Mouse (Mus musculus) kidney, adult 2 months (tissue): ENCODE measurements at regions not wholly inside any gene's neighbourhood (a gene's known extent, or its start where the extent isn't known, plus 50 kb on each side); places are given as distances from the start of the nearest gene placed in this dataset.

Experiments
- DNase-seq: peaks from one replicate; pipeline ENCODE4 v3.0.0; 2021
- H3K27ac ChIP-seq: fragments of 200-500 bp; 2 replicates; pipeline ENCODE4 v1.5.1; 2012; ENCODE audit warnings: low read depth, low read length, control low read depth, inconsistent platforms; ENCODE audit not compliant: insufficient read depth
- H3K27me3 ChIP-seq: fragments of 200-500 bp; replicated peaks from 2 replicates; pipeline ENCODE4 v1.6.1; 2012; ENCODE audit warnings: mild to moderate bottlenecking, moderate library complexity, low read length, inconsistent platforms; ENCODE audit not compliant: control insufficient read depth, insufficient read depth
- H3K36me3 ChIP-seq: fragments of 200-500 bp; 2 replicates; pipeline ENCODE4 v1.6.1; 2012; ENCODE audit warnings: mild to moderate bottlenecking, moderate library complexity, low read length, inconsistent platforms; ENCODE audit not compliant: control insufficient read depth, insufficient read depth
- H3K4me1 ChIP-seq: fragments of 200-500 bp; 2 replicates; pipeline ENCODE4 v1.6.1; 2011; ENCODE audit warnings: low read length; ENCODE audit not compliant: control insufficient read depth, insufficient read depth
- H3K4me3 ChIP-seq: fragments of 200-500 bp; 2 replicates; pipeline ENCODE4 v1.5.1; 2011; ENCODE audit warnings: mild to moderate bottlenecking, low read depth, low read length, control low read depth; ENCODE audit not compliant: insufficient read depth
- CTCF ChIP-seq: fragments of 200-500 bp; conservative IDR thresholded peaks from 2 replicates; pipeline ENCODE4 v1.5.1; 2011; ENCODE audit warnings: low read depth, mild to moderate bottlenecking, control low read depth, low read length, moderate library complexity, mixed read lengths; ENCODE audit not compliant: insufficient read depth, insufficient read length
- POLR2A ChIP-seq: fragments of 200-500 bp; IDR thresholded peaks from one replicate; pipeline ENCODE4 v1.6.1; 2011; ENCODE audit warnings: low read depth, low read length, control low read depth
- WGBS: fragments of 180-500 bp; shearing (Covaris S2); methylation state at CpG from one replicate; pipeline ENCODE4 v1.1.7; 2018; 5-methylcytosine and 5-hydroxymethylcytosine counted together

DNA sequence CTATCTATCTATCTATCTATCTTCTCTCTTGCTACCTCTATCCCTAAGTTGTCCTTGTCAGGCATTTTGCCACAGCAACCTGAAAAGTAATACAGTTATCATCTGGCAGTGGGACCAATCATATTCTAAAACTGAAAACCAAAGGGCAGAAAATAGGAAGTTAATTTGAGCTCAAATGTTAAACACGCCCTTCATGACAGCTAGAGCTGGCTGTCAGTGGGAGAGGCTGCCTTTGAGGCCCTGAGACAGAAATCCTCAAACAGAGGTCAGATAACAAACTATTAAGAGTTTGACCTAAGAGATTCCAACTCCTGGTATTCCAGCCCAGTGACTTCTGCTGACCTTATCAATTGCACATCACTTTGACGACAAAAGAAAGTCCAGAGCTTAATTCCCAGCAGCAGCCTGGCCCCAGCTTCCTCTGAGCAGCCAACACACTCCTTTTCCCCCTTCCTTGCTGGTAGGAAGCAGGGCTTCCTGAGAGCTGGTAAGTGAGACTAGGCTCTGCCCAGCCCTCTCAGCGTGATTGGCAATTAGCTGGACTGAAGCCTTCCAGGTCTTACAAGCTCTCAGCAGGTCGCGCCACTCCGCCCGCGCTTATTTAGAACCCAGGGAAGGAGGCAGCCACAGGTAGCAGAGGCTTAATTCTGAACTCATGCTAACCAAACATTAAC is 250.0 kb downstream of the Sec61b start:
- DNase-seq: no peak
- Histone ChIP-seq H3K4me3 (no peak overlapping the region), H3K36me3 (no peaks in the 10 kb centered on the region), H3K27me3 (no peaks in the 10 kb centered on the region), H3K27ac (no peak overlapping the region), H3K4me1 (no peaks in the 10 kb centered on the region)
- 30% methylated on average over 8 of the region's 8 CpGs for WGBS
- TF ChIP-seq CTCF: no peak
- TF ChIP-seq POLR2A: no peak

DNA sequence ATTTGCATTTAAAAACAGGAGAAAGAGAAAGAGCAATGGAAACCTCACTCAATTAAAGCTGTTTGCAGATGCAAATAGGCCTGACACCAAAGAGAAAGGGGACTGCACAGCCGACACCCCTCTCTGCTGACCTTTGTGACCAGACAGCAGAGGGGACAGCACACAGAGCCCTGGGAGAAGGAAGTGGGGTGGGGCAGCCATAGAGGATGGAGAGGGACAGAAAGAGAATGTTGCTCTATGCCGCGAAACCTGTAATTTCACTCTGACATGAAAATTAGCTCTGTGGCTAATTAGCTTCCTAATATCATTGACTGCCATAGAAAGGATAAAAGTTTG is 250.5 kb downstream of the Sec61b start:
- TF ChIP-seq POLR2A (no peak), CTCF (no peak)
- H3K4me3 ChIP-seq: no peak overlapping the region

DNA sequence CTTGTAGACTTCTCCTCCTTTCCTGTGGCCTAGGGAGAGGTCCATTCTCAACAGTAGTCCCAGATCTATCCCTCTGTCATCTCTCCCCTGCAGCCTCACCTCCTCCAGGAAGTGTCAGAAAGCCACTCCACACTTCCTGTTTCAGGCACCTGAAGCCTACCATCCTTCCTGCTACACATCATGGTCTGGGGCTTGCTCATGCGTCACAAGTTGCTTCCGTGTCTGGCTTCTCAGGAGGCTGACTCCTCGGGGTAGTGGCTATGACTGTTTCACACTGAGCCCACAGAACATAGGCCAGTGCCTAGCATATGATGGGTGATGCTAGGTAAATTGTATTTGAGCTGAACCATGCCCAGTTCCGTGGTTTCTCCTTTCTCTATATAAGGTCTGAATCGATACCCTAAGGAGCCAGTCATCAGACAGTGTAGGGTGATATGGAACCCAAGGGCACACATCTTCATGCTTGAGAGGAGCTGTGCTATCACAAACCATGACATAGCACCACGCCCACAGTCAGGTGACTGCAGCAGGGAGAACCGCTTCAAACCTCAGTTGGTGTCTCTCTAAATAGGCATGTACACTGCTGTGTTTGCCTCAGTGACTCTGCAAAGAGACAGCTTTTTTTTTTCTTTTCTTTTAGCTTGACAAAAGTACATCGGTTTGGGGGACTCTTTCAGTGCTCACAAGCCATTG is 272.2 kb downstream of the Sec61b start:
- Histone ChIP-seq H3K27me3 (no peaks in the 10 kb centered on the region), H3K4me1 (no peaks in the 10 kb centered on the region), H3K27ac (no peak overlapping the region), H3K4me3 (no peak overlapping the region), H3K36me3 (no peaks in the 10 kb centered on the region)
- TF ChIP-seq CTCF (no peak), POLR2A (no peak)
- no peak for DNase-seq
- WGBS: 66% methylated on average over 8 of the region's 8 CpGs

More for the DNA sequence above, 250.5 kb downstream of the Sec61b start:
- Histone ChIP-seq H3K36me3 (no peaks in the 10 kb centered on the region), H3K27me3 (no peaks in the 10 kb centered on the region), H3K4me1 (no peaks in the 10 kb centered on the region), H3K27ac (no peak overlapping the region)
- no peak for DNase-seq
- WGBS: 45% methylated on average over 3 of the region's 3 CpGs

DNA sequence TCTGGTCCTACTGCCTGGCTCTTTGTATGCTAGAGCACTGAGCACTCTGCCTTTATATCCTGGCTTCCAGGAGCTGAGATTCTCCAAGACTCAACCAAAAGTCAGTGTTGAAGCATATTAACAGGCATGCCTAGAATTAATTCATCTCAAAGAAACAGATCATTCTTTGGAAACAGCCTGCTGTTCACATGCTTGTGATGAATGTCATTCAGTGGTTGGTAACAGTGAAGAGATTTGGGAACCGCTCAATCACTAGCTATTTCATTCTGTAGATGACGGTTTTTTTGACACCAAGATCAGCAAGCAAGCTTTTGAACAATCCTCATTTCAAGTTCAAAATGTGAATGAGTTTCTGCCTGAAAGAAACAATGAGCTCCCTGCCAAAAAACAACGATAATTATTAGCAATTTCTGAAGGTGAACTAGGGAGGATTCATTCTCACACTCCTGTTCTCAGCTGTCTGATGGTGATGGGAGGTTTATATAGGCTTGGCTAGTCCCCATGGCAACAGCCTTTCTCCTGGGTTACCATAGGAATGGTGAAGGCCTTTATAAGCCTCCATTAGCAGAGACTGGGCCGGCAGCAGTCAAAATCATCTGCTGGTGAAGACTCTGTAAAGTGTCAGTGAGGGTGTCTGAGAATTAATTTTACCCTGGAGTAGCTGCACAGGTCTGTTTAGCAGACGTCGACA is 272.6 kb upstream of the Nr4a3 start:
- DNase-seq: no peak
- Histone ChIP-seq H3K4me1 (no peaks in the 10 kb centered on the region), H3K36me3 (no peaks in the 10 kb centered on the region), H3K4me3 (no peak overlapping the region), H3K27ac (no peak overlapping the region), H3K27me3 (no peaks in the 10 kb centered on the region)
- no peak for TF ChIP-seq CTCF
- TF ChIP-seq POLR2A: no peak
- 84% methylated on average over 6 of the region's 6 CpGs for WGBS

DNA sequence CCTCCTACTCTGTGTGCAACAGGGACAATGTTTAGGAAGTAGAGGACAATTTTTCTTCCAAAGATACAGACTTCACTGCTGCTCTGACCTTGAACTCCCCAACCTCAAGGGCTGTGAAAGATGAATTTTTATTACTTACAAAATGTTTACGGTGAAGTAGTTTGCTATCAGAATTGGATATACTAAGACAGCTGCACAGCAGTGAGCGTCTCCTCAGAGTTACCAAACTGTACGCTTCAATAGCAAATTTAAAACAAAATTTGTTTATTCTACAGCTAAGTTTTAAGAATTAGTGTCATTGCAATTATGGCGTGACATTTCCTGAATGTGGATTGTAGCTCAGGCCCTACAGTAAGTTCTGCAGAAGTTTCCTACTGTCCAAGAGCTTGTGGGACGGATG is 270.3 kb upstream of the Nr4a3 start:
- Histone ChIP-seq H3K4me1 (no peaks in the 10 kb centered on the region), H3K36me3 (no peaks in the 10 kb centered on the region), H3K27me3 (no peaks in the 10 kb centered on the region), H3K27ac (no peak overlapping the region), H3K4me3 (no peak overlapping the region)
- no peak for DNase-seq
- WGBS: 83% methylated on average over 5 of the region's 5 CpGs
- TF ChIP-seq POLR2A: no peak
- no peak for TF ChIP-seq CTCF

DNA sequence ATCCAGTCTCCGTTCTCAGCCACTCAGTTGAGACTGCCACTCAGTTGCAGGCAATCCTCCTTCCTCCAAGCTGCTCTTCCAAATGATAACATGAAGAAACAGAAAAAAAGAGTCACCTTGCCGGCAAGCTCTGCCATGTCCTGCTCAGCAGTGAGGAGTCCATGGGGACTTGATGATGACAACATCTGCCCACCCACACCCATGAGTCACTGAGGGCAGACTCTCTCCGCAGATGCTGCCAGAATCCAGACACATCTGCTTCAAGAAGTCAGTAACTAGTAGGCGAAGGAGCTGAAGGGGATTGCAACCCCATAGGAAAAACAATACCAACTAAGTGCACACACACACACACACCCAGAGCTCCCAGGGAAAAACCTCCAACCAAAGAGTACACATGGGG is 263.9 kb upstream of the Nr4a3 start:
- H3K27ac ChIP-seq: no peak overlapping the region
- H3K27me3 ChIP-seq: no peaks in the 10 kb centered on the region
- no peak for TF ChIP-seq POLR2A
- no peak for TF ChIP-seq CTCF
- no peak overlapping the region for H3K4me3 ChIP-seq
- H3K36me3 ChIP-seq: no peaks in the 10 kb centered on the region
- no peaks in the 10 kb centered on the region for H3K4me1 ChIP-seq
- 86% methylated on average over 4 of the region's 4 CpGs for WGBS
- DNase-seq: no peak

DNA sequence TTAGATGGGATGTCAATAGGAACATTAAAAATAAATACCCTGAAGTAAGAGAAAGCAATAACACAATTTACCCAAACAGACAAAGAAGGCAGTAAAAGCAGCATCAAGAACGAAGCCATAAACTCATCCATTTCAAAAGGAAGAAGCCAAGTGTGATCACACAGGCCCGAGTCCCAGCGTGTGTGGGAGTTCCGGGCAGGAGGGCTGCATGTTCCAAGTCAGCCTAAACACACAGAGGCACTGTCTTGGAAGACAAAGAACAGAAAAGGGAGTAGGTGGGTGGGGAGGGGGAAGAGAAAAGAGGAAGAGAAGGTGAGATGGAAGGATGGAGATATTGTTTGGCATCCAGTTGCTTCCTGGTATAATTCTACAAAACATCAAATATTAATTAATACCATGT is 248.0 kb upstream of the Nr4a3 start:
- TF ChIP-seq POLR2A (no peak), CTCF (no peak)
- DNase-seq: no peak
- Histone ChIP-seq H3K4me3 (no peak overlapping the region), H3K4me1 (no peaks in the 10 kb centered on the region), H3K36me3 (no peaks in the 10 kb centered on the region), H3K27me3 (no peaks in the 10 kb centered on the region), H3K27ac (no peak overlapping the region)
- WGBS: 39% methylated on average over 4 of the region's 4 CpGs
